Mouse (Mus musculus): ENCODE measurements at regions not wholly inside any gene's neighbourhood (a gene's known extent, or its start where the extent isn't known, plus 50 kb on each side); places are given as distances from the start of the nearest gene placed in this dataset.

GRCm38 (mm10) chr4:84805431-84805830 lies 78.7 kb upstream of the Cntln start:
- Histone ChIP-seq H3ac (ENCODE audit: control insufficient read depth, insufficient read length) (no peak overlapping the region), H3K79me2 (ENCODE audit: control insufficient read depth, insufficient read depth) (no peaks in the 10 kb centered on the region), H3K4me2 (ENCODE audit: low read depth) (no peak overlapping the region), H3K36me3 (ENCODE audit: control insufficient read depth, insufficient read depth) (no peaks in the 10 kb centered on the region), H3K4me3 (no peak overlapping the region), H3K27me3 (ENCODE audit: control insufficient read depth, insufficient read depth, insufficient read length) (no peaks in the 10 kb centered on the region)
- TF ChIP-seq MAX (IDR thresholded peaks at IDR 0.05; ENCODE audit: low read depth) (no peak), SRF (IDR thresholded peaks at IDR 0.05; ENCODE audit: control insufficient read depth, insufficient read length, low read depth) (no peak), MYOG (IDR thresholded peaks at IDR 0.05; ENCODE audit: control insufficient read depth in 1 of 3, insufficient read depth in 1 of 3, insufficient read length in 2 of 3, low read depth in 2 of 3) (no peak), REST (IDR thresholded peaks at IDR 0.05; ENCODE audit: insufficient read depth, insufficient read length) (no peak), E2F4 (IDR thresholded peaks at IDR 0.05; ENCODE audit: insufficient read depth) (no peak), TCF12 (IDR thresholded peaks at IDR 0.05; ENCODE audit: insufficient read depth, poor library complexity, severe bottlenecking) (no peak), POLR2AphosphoS2 (IDR thresholded peaks at IDR 0.05; ENCODE audit: insufficient read length, low read depth) (no peak), MYOD1 (IDR thresholded peaks at IDR 0.05; ENCODE audit: control insufficient read depth in 1 of 3, insufficient read length in 2 of 3, low read depth in 2 of 3) (no peak), CEBPB (IDR thresholded peaks at IDR 0.05; ENCODE audit: insufficient read depth, poor library complexity, severe bottlenecking) (no peak), TCF3 (IDR thresholded peaks at IDR 0.05; ENCODE audit: insufficient read length, low read depth) (no peak), POLR2A (IDR thresholded peaks at IDR 0.05; ENCODE audit: insufficient read length, low read depth) (no peak), USF1 (IDR thresholded peaks at IDR 0.05; ENCODE audit: low read depth) (no peak)

- Histone ChIP-seq H3K36me3 (ENCODE audit: control insufficient read depth, insufficient read depth) (no peaks in the 10 kb centered on the region), H3K79me2 (ENCODE audit: control insufficient read depth, insufficient read depth) (no peaks in the 10 kb centered on the region), H3K4me3 (no peak overlapping the region), H3K4me2 (ENCODE audit: low read depth) (no peak overlapping the region), H3ac (ENCODE audit: control insufficient read depth, insufficient read length) (no peak overlapping the region), H3K27me3 (ENCODE audit: control insufficient read depth, insufficient read depth, insufficient read length) (no peaks in the 10 kb centered on the region)
- TF ChIP-seq USF1 (IDR thresholded peaks at IDR 0.05; ENCODE audit: low read depth) (no peak), TCF3 (IDR thresholded peaks at IDR 0.05; ENCODE audit: insufficient read length, low read depth) (no peak), SRF (IDR thresholded peaks at IDR 0.05; ENCODE audit: control insufficient read depth, insufficient read length, low read depth) (no peak), POLR2A (IDR thresholded peaks at IDR 0.05; ENCODE audit: insufficient read length, low read depth) (no peak)
These were observed 90.8 kb upstream of the Cntln start for GRCm38 (mm10) chr4:84793156-84793919.

GRCm38 (mm10) chr4:84786583-84786982 lies 97.5 kb upstream of the Cntln start:
- Histone ChIP-seq H3K27me3 (ENCODE audit: control insufficient read depth, insufficient read depth, insufficient read length) (no peaks in the 10 kb centered on the region), H3K36me3 (ENCODE audit: control insufficient read depth, insufficient read depth) (no peaks in the 10 kb centered on the region), H3K4me3 (no peak overlapping the region), H3K4me2 (ENCODE audit: low read depth) (no peak overlapping the region), H3K79me2 (ENCODE audit: control insufficient read depth, insufficient read depth) (no peaks in the 10 kb centered on the region), H3ac (ENCODE audit: control insufficient read depth, insufficient read length) (no peak overlapping the region)
- no peak for TF ChIP-seq MAX (IDR thresholded peaks at IDR 0.05; ENCODE audit: low read depth)

GRCm38 (mm10) chr4:84768161-84768560 lies 93.1 kb upstream of the Bnc2 start:
- Histone ChIP-seq H3K4me3 (no peak overlapping the region), H3K79me2 (ENCODE audit: control insufficient read depth, insufficient read depth) (no peaks in the 10 kb centered on the region), H3ac (ENCODE audit: control insufficient read depth, insufficient read length) (no peak overlapping the region), H3K4me2 (ENCODE audit: low read depth) (no peak overlapping the region), H3K36me3 (ENCODE audit: control insufficient read depth, insufficient read depth) (no peaks in the 10 kb centered on the region), H3K27me3 (ENCODE audit: control insufficient read depth, insufficient read depth, insufficient read length) (no peaks in the 10 kb centered on the region)
- TF ChIP-seq TCF3 (IDR thresholded peaks at IDR 0.05; ENCODE audit: insufficient read length, low read depth): no peak
- TF ChIP-seq USF1 (IDR thresholded peaks at IDR 0.05; ENCODE audit: low read depth): no peak
- TF ChIP-seq POLR2A (IDR thresholded peaks at IDR 0.05; ENCODE audit: insufficient read length, low read depth): no peak
- TF ChIP-seq CEBPB (IDR thresholded peaks at IDR 0.05; ENCODE audit: insufficient read depth, poor library complexity, severe bottlenecking): no peak
- TF ChIP-seq MYOD1 (IDR thresholded peaks at IDR 0.05; ENCODE audit: control insufficient read depth in 1 of 3, insufficient read length in 2 of 3, low read depth in 2 of 3): no peak
- TF ChIP-seq MAX (IDR thresholded peaks at IDR 0.05; ENCODE audit: low read depth): no peak
- TF ChIP-seq REST (IDR thresholded peaks at IDR 0.05; ENCODE audit: insufficient read depth, insufficient read length): no peak
- TF ChIP-seq E2F4 (IDR thresholded peaks at IDR 0.05; ENCODE audit: insufficient read depth): no peak
- TF ChIP-seq TCF12 (IDR thresholded peaks at IDR 0.05; ENCODE audit: insufficient read depth, poor library complexity, severe bottlenecking): no peak
- no peak for TF ChIP-seq SRF (IDR thresholded peaks at IDR 0.05; ENCODE audit: control insufficient read depth, insufficient read length, low read depth)
- TF ChIP-seq POLR2AphosphoS2 (IDR thresholded peaks at IDR 0.05; ENCODE audit: insufficient read length, low read depth): no peak
- no peak for TF ChIP-seq MYOG (IDR thresholded peaks at IDR 0.05; ENCODE audit: control insufficient read depth in 1 of 3, insufficient read depth in 1 of 3, insufficient read length in 2 of 3, low read depth in 2 of 3)

- H3K27me3 ChIP-seq (ENCODE audit: control insufficient read depth, insufficient read depth, insufficient read length): no peaks in the 10 kb centered on the region
- no peaks in the 10 kb centered on the region for H3K36me3 ChIP-seq (ENCODE audit: control insufficient read depth, insufficient read depth)
- no peak overlapping the region for H3ac ChIP-seq (ENCODE audit: control insufficient read depth, insufficient read length)
- H3K79me2 ChIP-seq (ENCODE audit: control insufficient read depth, insufficient read depth): no peaks in the 10 kb centered on the region
- no peak overlapping the region for H3K4me3 ChIP-seq
- no peak overlapping the region for H3K4me2 ChIP-seq (ENCODE audit: low read depth)
- TF ChIP-seq E2F4 (IDR thresholded peaks at IDR 0.05; ENCODE audit: insufficient read depth) (no peak), POLR2AphosphoS2 (IDR thresholded peaks at IDR 0.05; ENCODE audit: insufficient read length, low read depth) (no peak), CEBPB (IDR thresholded peaks at IDR 0.05; ENCODE audit: insufficient read depth, poor library complexity, severe bottlenecking) (no peak), TCF3 (IDR thresholded peaks at IDR 0.05; ENCODE audit: insufficient read length, low read depth) (no peak), REST (IDR thresholded peaks at IDR 0.05; ENCODE audit: insufficient read depth, insufficient read length) (no peak), SRF (IDR thresholded peaks at IDR 0.05; ENCODE audit: control insufficient read depth, insufficient read length, low read depth) (no peak), MYOG (IDR thresholded peaks at IDR 0.05; ENCODE audit: control insufficient read depth in 1 of 3, insufficient read depth in 1 of 3, insufficient read length in 2 of 3, low read depth in 2 of 3) (no peak), USF1 (IDR thresholded peaks at IDR 0.05; ENCODE audit: low read depth) (no peak), POLR2A (IDR thresholded peaks at IDR 0.05; ENCODE audit: insufficient read length, low read depth) (no peak), MYOD1 (IDR thresholded peaks at IDR 0.05; ENCODE audit: control insufficient read depth in 1 of 3, insufficient read length in 2 of 3, low read depth in 2 of 3) (no peak), TCF12 (IDR thresholded peaks at IDR 0.05; ENCODE audit: insufficient read depth, poor library complexity, severe bottlenecking) (no peak)
These were observed 91.8 kb upstream of the Bnc2 start for GRCm38 (mm10) chr4:84766708-84767425.
